Mouse (Mus musculus) spleen, postnatal 10 days (tissue): ENCODE data around the gene Olfr380.

Experiments
- DNase-seq, 2 experiments: peaks; one replicate each; pipeline ENCODE4 v3.0.0; 2021 to 2022; ENCODE audit warnings: low spot score in 2 of 2

Gene Olfr380

GRCm38 (mm10) chr11:73457408-73457807 lies at the start of gene Olfr380:
Olfr380 (minus strand) TSS chr11:73457508.
- DNase-seq = no peak

- DNase-seq = no peak
Measured at GRCm38 (mm10) chr11:73491503-73491902, 34.2 kb upstream of the Olfr380 start, which contains the start of gene Olfr381. Olfr381 (minus strand) TSS chr11:73491603.

- DNase-seq = no peak
Measured at GRCm38 (mm10) chr11:73428377-73428776, 28.9 kb downstream of the Olfr380 start, which contains the start of gene Olfr378. Olfr378 (minus strand) TSS chr11:73428477.
